Mouse (Mus musculus) liver, embryonic 14.5 days (tissue): Measurements from ENCODE around the gene Arpc1a.

Experiments used
- CTCF ChIP-seq: IDR thresholded peaks from 2 replicates; pipeline ENCODE4 v1.5.1; 2016; ENCODE audit warnings: antibody characterized with exemption, low read depth, control low read depth
- EP300 ChIP-seq: IDR thresholded peaks from 2 replicates; pipeline ENCODE4 v1.6.1; 2016; ENCODE audit warnings: antibody characterized with exemption, low read depth

GRCm38 (mm10) chr5:145068863-145069262 is 14.8 kb upstream of the Arpc1a start:
- TF ChIP-seq CTCF (no peak), EP300 (no peak)
